Mouse (Mus musculus): ENCODE results near the gene Prss12.

Prss12 gene

DNA sequence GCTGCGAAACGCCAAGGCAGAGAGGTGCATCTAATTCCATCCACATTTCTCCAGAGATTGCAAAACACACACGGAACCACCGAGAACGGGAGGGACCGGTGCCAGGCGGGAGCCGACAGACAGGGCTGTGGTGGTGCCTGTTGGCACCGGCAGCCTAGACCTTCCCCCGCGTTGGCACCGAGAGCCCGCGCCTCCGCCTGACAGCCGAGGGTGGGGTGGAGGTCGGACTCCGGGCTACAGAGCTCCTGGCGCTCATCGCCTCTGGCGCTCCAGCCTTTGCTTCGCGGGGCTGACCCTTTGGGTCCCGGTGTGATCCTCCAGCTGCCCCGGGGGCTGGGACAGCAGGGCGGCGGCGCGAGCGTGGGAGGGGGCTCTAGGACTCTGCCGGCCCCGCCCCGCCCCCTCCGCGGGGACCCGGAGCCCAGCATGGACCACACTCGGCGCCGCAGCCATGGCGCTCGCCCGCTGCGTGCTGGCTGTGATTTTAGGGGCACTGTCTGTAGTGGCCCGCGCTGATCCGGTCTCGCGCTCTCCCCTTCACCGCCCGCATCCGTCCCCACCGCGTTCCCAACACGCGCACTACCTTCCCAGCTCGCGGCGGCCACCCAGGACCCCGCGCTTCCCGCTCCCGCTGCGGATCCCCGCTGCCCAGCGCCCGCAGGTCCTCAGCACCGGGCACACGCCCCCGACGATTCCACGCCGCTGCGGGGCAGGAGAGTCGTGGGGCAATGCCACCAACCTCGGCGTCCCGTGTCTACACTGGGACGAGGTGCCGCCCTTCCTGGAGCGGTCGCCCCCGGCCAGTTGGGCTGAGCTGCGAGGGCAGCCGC is at the start of gene Prss12:
Gene Prss12 (plus strand): TSS at position 206 of the 830 bp plus-strand sequence.
- no peak for DNase-seq

DNA sequence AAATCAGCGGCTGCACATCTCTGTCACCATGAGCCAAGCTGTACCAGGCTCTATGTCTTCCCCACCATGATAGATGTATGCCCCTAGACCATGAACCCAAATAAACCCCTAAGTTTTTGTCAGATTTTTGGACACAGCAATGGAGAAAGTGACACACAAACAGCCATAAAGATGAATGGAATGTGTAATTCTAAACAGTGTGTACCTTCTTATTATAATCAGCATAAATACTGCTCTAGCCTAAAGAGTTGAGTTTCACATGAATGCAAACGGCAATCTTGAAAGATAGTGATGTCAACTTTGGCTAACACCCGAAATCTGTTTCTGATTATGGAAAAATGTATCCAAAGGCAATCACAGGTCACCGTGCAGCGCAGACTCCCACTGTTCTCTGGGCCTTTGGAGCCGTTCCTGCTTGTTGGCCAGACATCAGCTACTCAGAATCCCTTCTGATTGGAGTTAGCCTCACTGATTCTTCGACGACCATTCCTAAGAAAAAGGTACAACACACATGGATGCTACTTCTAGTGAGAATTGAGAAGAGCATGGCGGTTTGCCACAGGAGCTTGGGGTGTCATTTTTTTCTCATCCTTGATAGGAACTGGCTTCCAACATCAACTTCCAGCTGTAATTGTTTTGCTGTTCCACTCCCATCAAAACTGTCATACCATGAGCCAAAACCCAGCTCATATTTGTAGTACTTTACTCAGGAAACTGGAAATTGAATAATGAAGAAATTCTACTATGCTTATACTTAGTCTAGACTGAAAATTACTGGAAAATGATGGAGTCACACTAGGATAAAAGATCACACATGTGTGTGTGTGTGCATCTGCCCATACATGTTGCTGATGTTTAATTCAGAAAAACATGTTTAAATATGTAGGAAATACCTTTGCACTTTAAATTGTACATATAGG is 48.9 kb upstream of the Prss12 start:
- no peak for DNase-seq

- DNase-seq, result no peak
These were observed 41.8 kb upstream of the Prss12 start for GRCm38 (mm10) chr3:123404945-123405344.

GRCm38 (mm10) chr3:123411821-123412578 is 34.7 kb upstream of the Prss12 start:
- no peak for DNase-seq

DNA sequence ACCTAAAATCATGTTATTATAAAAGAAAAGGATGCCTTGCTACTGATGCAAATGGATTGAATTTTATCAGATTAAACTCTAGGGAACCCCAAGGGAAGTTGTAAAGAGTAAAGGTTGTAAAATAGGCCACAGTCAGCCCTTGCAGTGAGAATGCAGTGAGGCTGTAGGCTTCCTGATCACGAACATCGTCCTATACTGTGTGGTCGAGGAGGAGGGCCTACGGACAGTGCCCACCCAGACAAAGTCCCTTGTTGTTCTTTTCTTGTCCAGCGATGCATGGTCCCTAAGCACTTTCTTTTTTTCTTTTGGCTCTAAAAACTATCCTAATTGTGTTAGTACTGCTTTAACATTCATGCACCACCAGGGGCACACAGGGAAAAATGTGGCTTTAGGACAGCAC is 33.5 kb upstream of the Prss12 start:
- DNase-seq, result no peak

DNA sequence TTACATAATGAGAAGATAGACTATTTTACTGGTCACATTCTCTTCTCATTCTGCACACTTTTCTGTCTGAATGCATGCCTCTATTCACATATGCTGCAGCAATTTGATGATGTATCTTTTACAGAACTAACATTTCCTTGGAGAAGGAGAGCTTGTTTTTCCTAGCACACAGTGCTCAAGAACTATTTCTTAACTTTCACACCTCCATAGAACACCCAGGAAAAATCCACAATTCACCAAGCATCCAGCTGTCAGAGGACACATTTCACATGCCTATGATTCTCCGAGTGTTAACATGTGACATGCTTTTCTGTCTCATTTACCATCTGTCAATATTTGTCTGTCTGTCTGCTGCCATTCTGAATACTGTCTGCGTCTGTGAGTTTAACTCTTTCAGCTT is 21.1 kb upstream of the Prss12 start:
- DNase-seq, result no peak

- DNase-seq, result no peak
These were observed 18.7 kb upstream of the Prss12 start for GRCm38 (mm10) chr3:123428005-123428404.

- no peak for DNase-seq
These were observed 16.9 kb upstream of the Prss12 start for GRCm38 (mm10) chr3:123429597-123430458.

- no peak for DNase-seq
These were observed 14.6 kb upstream of the Prss12 start for GRCm38 (mm10) chr3:123431951-123432674.

GRCm38 (mm10) chr3:123433362-123433761 is 13.4 kb upstream of the Prss12 start:
- no peak for DNase-seq

- no peak for DNase-seq
These were observed 9.1 kb upstream of the Prss12 start for GRCm38 (mm10) chr3:123437608-123438007.

GRCm38 (mm10) chr3:123440490-123440889 is 6.2 kb upstream of the Prss12 start:
- DNase-seq, result no peak

DNA sequence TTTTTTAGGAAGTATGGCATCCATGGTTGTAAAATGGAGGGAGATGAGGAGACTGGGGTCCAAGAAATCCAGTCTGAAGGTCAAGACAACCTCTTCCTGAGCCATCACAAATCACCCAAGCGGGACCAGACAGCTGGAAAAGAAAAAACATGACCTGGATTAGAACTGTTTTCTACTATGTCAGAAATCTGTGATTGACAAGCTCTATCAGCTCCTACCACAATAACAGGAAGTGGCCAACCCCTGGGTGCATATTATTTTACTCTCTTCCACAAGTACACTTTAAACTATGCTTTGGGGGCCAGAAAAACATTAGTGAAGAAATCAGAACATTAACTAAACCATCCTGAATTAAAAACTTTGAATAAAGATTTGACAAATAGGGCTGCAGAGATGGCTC is 2.2 kb upstream of the Prss12 start:
- no peak for DNase-seq

- no peak for DNase-seq
These were observed 886 bp downstream of the Prss12 start for GRCm38 (mm10) chr3:123447538-123448059.

DNA sequence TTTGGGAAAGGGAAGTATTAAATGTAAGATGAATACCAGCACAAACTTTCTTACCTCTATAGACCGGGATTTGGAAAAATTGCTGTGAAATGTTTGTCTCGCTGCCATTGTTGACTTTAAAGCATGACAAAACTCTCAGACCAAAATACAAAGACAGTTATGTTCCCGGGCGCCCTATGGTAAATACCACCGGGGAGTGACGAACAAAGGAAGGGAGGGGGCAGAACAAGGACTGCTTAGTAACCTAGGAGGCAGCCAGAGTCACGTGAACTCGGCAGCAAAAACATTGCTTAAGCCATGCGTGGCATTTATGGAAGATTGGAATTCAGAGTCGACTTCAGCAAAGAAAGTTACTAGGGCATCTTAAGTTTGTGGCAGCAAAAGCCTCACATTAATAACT is 1.4 kb downstream of the Prss12 start:
- no peak for DNase-seq

GRCm38 (mm10) chr3:123450107-123450506 is 3.4 kb downstream of the Prss12 start:
- DNase-seq, result no peak

DNA sequence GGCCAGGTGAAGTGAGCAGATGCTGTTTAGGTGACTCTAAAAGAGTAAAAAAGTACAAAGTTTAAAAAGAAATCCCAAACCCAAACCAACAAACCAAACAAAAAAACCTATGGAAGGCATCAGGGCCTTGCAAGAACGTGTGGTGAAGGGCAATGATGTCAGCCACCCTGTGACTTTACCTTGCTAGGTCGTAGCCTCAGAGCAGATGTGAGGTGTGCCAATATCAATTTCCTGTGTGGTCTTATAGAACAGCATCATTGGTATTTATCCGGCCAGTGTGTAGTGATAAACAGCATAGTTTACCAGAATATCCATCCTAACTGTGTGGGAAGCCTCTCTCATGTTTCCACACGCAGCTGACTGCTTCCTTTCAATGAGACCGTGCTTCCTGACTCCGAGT is 6.2 kb downstream of the Prss12 start:
- DNase-seq, result no peak

DNA sequence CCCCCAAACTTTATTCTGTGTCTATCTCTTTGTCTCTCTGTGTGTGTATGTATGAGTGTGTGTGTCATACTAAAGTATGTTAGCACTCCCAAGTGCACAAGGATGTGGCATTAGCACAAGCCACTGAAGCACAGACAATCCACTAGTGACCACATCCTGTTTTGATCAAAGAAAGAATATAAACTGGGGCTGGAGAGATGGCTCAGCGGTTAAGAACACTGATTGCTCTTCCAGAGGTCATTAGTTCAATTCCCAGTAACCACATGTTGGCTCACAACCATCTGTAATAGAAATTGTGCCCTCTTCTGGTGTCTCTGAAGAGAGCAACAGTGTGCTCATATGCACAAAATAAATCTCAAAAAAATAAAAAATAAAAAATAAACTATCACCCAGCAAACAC is 12.8 kb downstream of the Prss12 start:
- DNase-seq, result no peak

DNA sequence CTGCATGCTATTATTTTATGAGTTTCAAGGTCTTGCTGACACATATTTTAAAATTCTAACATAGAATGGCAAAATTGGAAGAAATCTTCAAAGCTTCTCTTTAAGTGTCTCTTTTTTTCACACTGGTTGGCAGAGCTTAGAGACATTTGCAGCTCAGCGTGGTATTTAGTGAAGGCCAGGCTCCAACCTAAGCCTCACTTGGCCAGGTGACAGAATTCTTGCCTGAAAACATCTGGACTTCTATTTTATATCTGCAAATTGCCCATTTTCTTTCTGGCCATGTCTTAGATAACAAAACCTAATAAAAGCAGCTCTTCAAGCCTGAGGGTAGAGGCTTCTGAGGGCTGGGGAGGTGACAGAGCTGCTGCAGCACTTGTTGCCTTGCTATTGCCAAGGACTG is 13.7 kb downstream of the Prss12 start:
- DNase-seq, result no peak

DNA sequence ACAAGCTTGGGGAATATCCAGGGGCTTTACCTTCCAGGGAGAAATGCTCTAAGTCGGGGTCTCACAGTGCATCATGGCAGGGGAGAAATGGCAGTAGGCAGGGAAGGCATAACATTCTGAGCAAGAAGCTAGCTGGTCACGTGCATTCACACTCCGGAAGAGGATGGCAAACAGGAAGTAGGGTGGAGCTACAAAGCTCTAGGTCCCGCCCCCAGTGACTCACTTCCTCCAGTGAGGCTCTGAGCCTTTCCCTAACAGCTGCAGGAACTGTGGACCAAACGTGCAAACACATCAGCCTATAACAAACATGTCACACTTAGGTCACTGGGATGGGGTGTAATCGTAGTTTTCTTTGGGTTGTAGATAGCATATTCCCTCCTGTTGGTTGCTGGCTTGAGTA is 15.6 kb downstream of the Prss12 start:
- no peak for DNase-seq

- DNase-seq, result no peak
These were observed 30.1 kb downstream of the Prss12 start for GRCm38 (mm10) chr3:123476833-123477232.
